In the genomic region with DNA sequence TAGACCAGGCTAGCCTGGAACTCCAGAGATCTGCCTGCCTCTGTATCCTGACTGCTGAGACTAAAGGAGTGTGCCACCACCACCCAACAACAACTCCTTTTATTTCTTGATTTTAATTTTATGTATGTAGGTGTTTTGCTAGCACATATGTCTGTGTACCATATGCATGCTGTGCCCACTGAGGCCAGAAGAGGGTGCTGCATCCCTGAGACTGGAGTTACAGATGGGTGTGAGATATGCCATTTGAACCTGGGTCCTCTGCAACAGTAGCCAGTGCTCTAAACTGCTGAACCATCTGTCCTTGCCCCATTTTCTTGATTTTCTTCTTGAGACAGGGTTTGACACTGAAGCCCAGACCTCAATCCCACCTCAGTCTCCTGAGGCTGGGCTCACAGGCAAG, we compare ENCODE assay signal across 9 mouse cellular contexts. TPM values are rescaled to one million over a fixed set of nuclear protein-coding genes. Genes with fewer than 3 reads are reported as not detected.
DNase-seq lines count a peak whose midpoint lies in the region; ATAC-seq and TF ChIP-seq lines count a peak whose summit lies in the region.
"Had no signal": no experiment of that assay in that cellular context is flagged by ENCODE, and none has a peak within 500 bp of the region (broad histone marks: within the 10 kb centered on the region; RNA-seq: fewer than 3 reads in every experiment).

No protein-coding gene starts in this region.

- H3K36me3 ChIP-seq in forebrain, postnatal 0 days (ENCODE audit: insufficient read depth) = peaks cover 92% of the 10 kb centered on the region
- H3K36me3 ChIP-seq in forebrain, embryonic 12.5 days (replicated peaks) = peaks cover 83% of the 10 kb centered on the region
- peaks cover 97% of the 10 kb centered on the region for H3K36me3 ChIP-seq in neural tube, embryonic 15.5 days

- no peaks in the 10 kb centered on the region for H3K9me3 ChIP-seq in forebrain, postnatal 0 days (ENCODE audit: low read length)
- H3K9me3 ChIP-seq in forebrain, embryonic 12.5 days = no peaks in the 10 kb centered on the region
- no peaks in the 10 kb centered on the region for H3K9me3 ChIP-seq in neural tube, embryonic 15.5 days (replicated peaks)
- H3K9me3 ChIP-seq: embryonic facial prominence, embryonic 12.5 days had no signal

- H3K27me3 ChIP-seq in forebrain, postnatal 0 days (ENCODE audit: insufficient read depth, low read length) = no peaks in the 10 kb centered on the region
- no peaks in the 10 kb centered on the region for H3K27me3 ChIP-seq in forebrain, embryonic 12.5 days
- no peaks in the 10 kb centered on the region for H3K27me3 ChIP-seq in neural tube, embryonic 15.5 days (replicated peaks)
- H3K27me3 ChIP-seq: embryonic facial prominence, embryonic 12.5 days had no signal

- H3K9ac ChIP-seq in forebrain, postnatal 0 days = no peak overlapping the region
- H3K9ac ChIP-seq in forebrain, embryonic 12.5 days = no peak overlapping the region
- no peak overlapping the region for H3K9ac ChIP-seq in neural tube, embryonic 15.5 days (replicated peaks)
- H3K9ac ChIP-seq: embryonic facial prominence, embryonic 12.5 days had no signal

- no peak overlapping the region for H3K27ac ChIP-seq in forebrain, postnatal 0 days (ENCODE audit: low read depth, low read length)
- no peak overlapping the region for H3K27ac ChIP-seq in forebrain, embryonic 12.5 days
- no peak overlapping the region for H3K27ac ChIP-seq in neural tube, embryonic 15.5 days (replicated peaks)
- H3K27ac ChIP-seq: embryonic facial prominence, embryonic 12.5 days had no signal

- no peak overlapping the region for H3K4me3 ChIP-seq in forebrain, postnatal 0 days (ENCODE audit: low read depth, low read length)
- H3K4me3 ChIP-seq in forebrain, embryonic 12.5 days (replicated peaks) = no peak overlapping the region
- H3K4me3 ChIP-seq in neural tube, embryonic 15.5 days (replicated peaks) = no peak overlapping the region
- H3K4me3 ChIP-seq: embryonic facial prominence, embryonic 12.5 days had no signal

- H3K4me1 ChIP-seq in forebrain, postnatal 0 days (ENCODE audit: insufficient read depth) = no peaks in the 10 kb centered on the region
- no peaks in the 10 kb centered on the region for H3K4me1 ChIP-seq in forebrain, embryonic 12.5 days
- no peaks in the 10 kb centered on the region for H3K4me1 ChIP-seq in neural tube, embryonic 15.5 days
- H3K4me1 ChIP-seq: embryonic facial prominence, embryonic 12.5 days had no signal

- peak; percentile 72 for TF ChIP-seq CTCF in forebrain, postnatal 0 days (IDR thresholded peaks at IDR 0.05; ENCODE audit: low read depth)

- no peak overlapping the region for H3K4me2 ChIP-seq in forebrain, postnatal 0 days (ENCODE audit: low read depth)
- no peak overlapping the region for H3K4me2 ChIP-seq in forebrain, embryonic 12.5 days
- H3K4me2 ChIP-seq in neural tube, embryonic 15.5 days = no peak overlapping the region
- H3K4me2 ChIP-seq: embryonic facial prominence, embryonic 12.5 days had no signal

- ATAC-seq in forebrain, postnatal 0 days = no peak
- ATAC-seq in forebrain, embryonic 12.5 days (ENCODE audit: low FRiP score) = no peak
- no peak for ATAC-seq in neural tube, embryonic 15.5 days (ENCODE audit: low FRiP score)
- peak; percentile 52 to 78; a peak in 2 of 4 replicates for ATAC-seq in hematopoietic stem cell, adult 5-6 weeks (replicated peaks in 1 of 2; ENCODE audit: insufficient read depth in 1 of 2, low FRiP score in 2 of 2, low TSS enrichment in 1 of 2, low read depth in 1 of 2, poor library complexity in 2 of 2, severe bottlenecking in 2 of 2)

- DNase-seq in forebrain, postnatal 0 days = peak; percentile 33
- DNase-seq in neural tube, embryonic 10.5 days (ENCODE audit: extremely low spot score, low spot score) = peak; percentile 52
- peak; percentile 32 for DNase-seq in adrenal gland, adult 2 months
- peak; percentile 71 for DNase-seq in lung, postnatal 36 days
- peak; percentile 84 for DNase-seq in thymus, postnatal 4 days

RNA-seq across cellular contexts. Expression of gene Zdhhc12, which starts 12.9 kb away (rescaled TPM):
- 19.5 and 25.7 TPM in 2 replicates for total RNA-seq in forebrain, postnatal 0 days (2014; rRNA removed)
- polyA plus RNA-seq in forebrain, postnatal 0 days (2015; fragmentation: Nextera tagmentation; extraction: Ambion mirVana) = 20.8 and 23.3 TPM in 2 replicates
- 22.9 TPM in 2 replicates for polyA plus RNA-seq in forebrain, embryonic 12.5 days (2016; fragmentation: Nextera tagmentation; extraction: Ambion mirVana)
- 31.6 and 33.6 TPM in 2 replicates for polyA plus RNA-seq in neural tube, embryonic 15.5 days (2015; fragmentation: Nextera tagmentation; extraction: Ambion mirVana)
- 10 to 100 TPM; 16.2 to 18.9 TPM for total RNA-seq in adrenal gland, adult 2 months (2021)
- polyA plus RNA-seq in adrenal gland, adult 2 months (2012; rRNA removed) = 120 and 123 TPM in 2 replicates
- 5.4 and 6.5 TPM in 2 replicates for total RNA-seq in hematopoietic stem cell, adult 5-6 weeks (2017)

RNA-seq across cellular contexts. Expression of gene Zer1, which starts 18.0 kb away (rescaled TPM):
- 51.9 and 70.2 TPM in 2 replicates for total RNA-seq in forebrain, postnatal 0 days (2014; rRNA removed)
- 5.4 and 10.3 TPM in 2 replicates for polyA plus RNA-seq in forebrain, postnatal 0 days (2015; fragmentation: Nextera tagmentation; extraction: Ambion mirVana)
- polyA plus RNA-seq in forebrain, embryonic 12.5 days (2016; fragmentation: Nextera tagmentation; extraction: Ambion mirVana) = 9.2 and 9.5 TPM in 2 replicates
- 12.4 and 14.5 TPM in 2 replicates for polyA plus RNA-seq in neural tube, embryonic 15.5 days (2015; fragmentation: Nextera tagmentation; extraction: Ambion mirVana)
- total RNA-seq in adrenal gland, adult 2 months (2021) = 10 to 100 TPM; 35.0 to 40.2 TPM
- 91.0 and 95.5 TPM in 2 replicates for polyA plus RNA-seq in adrenal gland, adult 2 months (2012; rRNA removed)
- 12.6 and 15.6 TPM in 2 replicates for total RNA-seq in hematopoietic stem cell, adult 5-6 weeks (2017)

RNA-seq across cellular contexts. Expression of gene Tbc1d13, which starts 27.2 kb away (rescaled TPM):
- total RNA-seq in forebrain, postnatal 0 days (2014; rRNA removed) = 116 and 135 TPM in 2 replicates
- polyA plus RNA-seq in forebrain, postnatal 0 days (2015; fragmentation: Nextera tagmentation; extraction: Ambion mirVana) = 5.0 and 8.3 TPM in 2 replicates
- polyA plus RNA-seq in forebrain, embryonic 12.5 days (2016; fragmentation: Nextera tagmentation; extraction: Ambion mirVana) = 8.3 and 14.0 TPM in 2 replicates
- polyA plus RNA-seq in neural tube, embryonic 15.5 days (2015; fragmentation: Nextera tagmentation; extraction: Ambion mirVana) = 11.3 TPM in 2 replicates
- total RNA-seq in adrenal gland, adult 2 months (2021) = 10 to 100 TPM; 47.8 to 55.2 TPM
- polyA plus RNA-seq in adrenal gland, adult 2 months (2012; rRNA removed) = 60.2 and 69.7 TPM in 2 replicates
- total RNA-seq in hematopoietic stem cell, adult 5-6 weeks (2017) = 31.4 and 35.0 TPM in 2 replicates

RNA-seq across cellular contexts. Expression of gene Pkn3, which starts 28.9 kb away (rescaled TPM):
- 2.0 and 4.7 TPM in 2 replicates for total RNA-seq in forebrain, postnatal 0 days (2014; rRNA removed)
- 0.80 and 0.86 TPM in 2 replicates for polyA plus RNA-seq in forebrain, postnatal 0 days (2015; fragmentation: Nextera tagmentation; extraction: Ambion mirVana)
- 10.3 TPM in 2 replicates for polyA plus RNA-seq in forebrain, embryonic 12.5 days (2016; fragmentation: Nextera tagmentation; extraction: Ambion mirVana)
- 2.0 and 3.1 TPM in 2 replicates for polyA plus RNA-seq in neural tube, embryonic 15.5 days (2015; fragmentation: Nextera tagmentation; extraction: Ambion mirVana)
- total RNA-seq in adrenal gland, adult 2 months (2021) = 1 to 10 TPM; 4.7 to 6.2 TPM
- polyA plus RNA-seq in adrenal gland, adult 2 months (2012; rRNA removed) = 5.5 and 8.8 TPM in 2 replicates
- 20.9 and 24.7 TPM in 2 replicates for total RNA-seq in hematopoietic stem cell, adult 5-6 weeks (2017)

RNA-seq across cellular contexts. Expression of gene Set, which starts 49.2 kb away (rescaled TPM):
- total RNA-seq in forebrain, postnatal 0 days (2014; rRNA removed) = 361 and 392 TPM in 2 replicates
- 349 and 384 TPM in 2 replicates for polyA plus RNA-seq in forebrain, postnatal 0 days (2015; fragmentation: Nextera tagmentation; extraction: Ambion mirVana)
- 774 and 776 TPM in 2 replicates for polyA plus RNA-seq in forebrain, embryonic 12.5 days (2016; fragmentation: Nextera tagmentation; extraction: Ambion mirVana)
- 285 and 330 TPM in 2 replicates for polyA plus RNA-seq in neural tube, embryonic 15.5 days (2015; fragmentation: Nextera tagmentation; extraction: Ambion mirVana)
- total RNA-seq in adrenal gland, adult 2 months (2021) = 100 to 1,000 TPM; 202 to 236 TPM
- 94.3 and 101 TPM in 2 replicates for polyA plus RNA-seq in adrenal gland, adult 2 months (2012; rRNA removed)
- total RNA-seq in hematopoietic stem cell, adult 5-6 weeks (2017) = 1,010 and 1,764 TPM in 2 replicates

Comparison
In these comparisons a context has a peak if more than half of its experiments do, and no peak if none do; other contexts are left out.
1. ATAC-seq: peak in hematopoietic stem cell, adult 5-6 weeks (2 of 2); none in forebrain, postnatal 0 days (single experiment), forebrain, embryonic 12.5 days (single experiment) and neural tube, embryonic 15.5 days (single experiment).
2. DNase-seq: peak in every context shown above with its lines; median percentile 84 in thymus, postnatal 4 days; 71 in lung, postnatal 36 days; 52 in neural tube, embryonic 10.5 days; 33 in forebrain, postnatal 0 days; 32 in adrenal gland, adult 2 months.